Mouse (Mus musculus): ENCODE data around the gene Ifitm3. TPM values are rescaled to one million over a fixed set of nuclear protein-coding genes. Genes with fewer than 3 reads are reported as not detected.

The Ifitm3 gene
- total and polyA plus RNA-seq, 3 experiments = 115 to 274 (median 123) TPM

DNA sequence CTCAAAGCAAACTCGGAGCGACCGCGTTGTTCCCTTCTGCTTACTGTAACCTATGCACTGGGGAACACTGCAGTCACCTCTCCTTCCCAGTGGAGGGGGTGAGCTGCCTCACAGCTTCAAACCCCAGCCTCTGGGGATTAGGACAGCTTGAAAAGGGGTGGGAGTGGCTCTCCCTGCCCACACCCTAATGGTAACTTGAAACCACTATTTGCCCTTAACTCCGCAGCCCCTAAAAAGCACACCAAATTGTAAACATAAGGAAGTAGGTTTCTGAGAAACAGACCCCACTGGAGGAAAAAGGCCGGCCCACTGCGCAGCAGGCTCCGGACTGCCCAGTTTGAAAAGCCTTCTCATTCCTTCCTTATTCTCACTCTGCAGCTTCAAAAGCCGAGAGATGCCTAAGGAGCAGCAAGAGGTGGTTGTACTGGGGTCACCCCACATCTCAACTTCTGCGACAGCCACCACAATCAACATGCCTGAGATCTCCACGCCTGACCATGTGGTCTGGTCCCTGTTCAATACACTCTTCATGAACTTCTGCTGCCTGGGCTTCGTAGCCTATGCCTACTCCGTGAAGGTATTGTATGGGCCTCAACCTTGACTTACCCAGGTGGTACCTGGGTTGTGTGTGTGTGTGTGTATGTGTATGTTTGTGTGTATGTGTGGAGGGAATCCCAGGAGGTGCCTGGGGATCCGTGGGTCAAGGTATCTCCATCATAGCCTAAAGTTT lies 42.5 kb downstream of the Ifitm3 start:
- H3K9ac ChIP-seq (ENCODE audit: low read depth, low read length) = peak overlapping the region; percentile 62
- no peak overlapping the region for H3K4me3 ChIP-seq
- 34% methylated on average over 14 of the region's 14 CpGs for WGBS
- H3K27me3 ChIP-seq (ENCODE audit: control insufficient read depth, insufficient read depth, low read length) = no peaks in the 10 kb centered on the region
- H3K36me3 ChIP-seq (ENCODE audit: control insufficient read depth, insufficient read depth, low read length) = no peaks in the 10 kb centered on the region
- TF ChIP-seq EP300 (IDR thresholded peaks at IDR 0.05; ENCODE audit: insufficient read depth, low read depth, low read length) (no peak), CTCF (IDR thresholded peaks at IDR 0.05) (no peak), POLR2A (IDR thresholded peaks at IDR 0.05; ENCODE audit: insufficient read depth, low read depth, low read length) (no peak)
- H3K4me1 ChIP-seq (ENCODE audit: control insufficient read depth, insufficient read depth, low read length) = peaks cover 7% of the 10 kb centered on the region
- H3K79me2 ChIP-seq (replicated peaks; ENCODE audit: control insufficient read depth, insufficient read depth, low read length) = no peaks in the 10 kb centered on the region
- no peak for DNase-seq
- intact Hi-C loops (cut with DNase I) = no loop called here
- no peak overlapping the region for H3K27ac ChIP-seq

DNA sequence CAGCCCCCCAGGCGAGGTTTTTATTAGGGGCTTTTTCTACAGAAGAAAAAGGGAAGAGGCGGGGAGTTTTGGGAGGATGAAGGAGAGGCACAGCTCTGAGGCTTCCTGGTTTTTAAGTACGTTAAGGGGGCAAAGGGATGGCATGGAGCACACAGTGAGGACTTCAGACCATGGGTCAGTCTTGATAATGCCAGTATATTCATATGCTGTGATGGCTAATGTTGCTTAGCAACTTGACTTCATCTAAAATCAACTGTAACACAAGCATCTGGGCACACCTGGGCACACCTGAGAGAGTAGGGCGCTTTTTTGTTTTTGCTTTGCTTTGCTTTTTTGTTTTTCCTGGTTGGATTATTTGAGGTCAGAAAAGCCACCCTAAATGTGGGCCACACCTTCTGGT lies 43.6 kb downstream of the Ifitm3 start, which contains the start of gene Ifitm1:
Gene Ifitm1 (plus strand): TSS at position 301 of the 400 bp plus-strand sequence.
- Histone ChIP-seq H3K9ac (ENCODE audit: low read depth, low read length) (no peak within 1 kb of the TSS), H3K36me3 (ENCODE audit: control insufficient read depth, insufficient read depth, low read length) (no peaks in the 10 kb centered on the region), H3K79me2 (replicated peaks; ENCODE audit: control insufficient read depth, insufficient read depth, low read length) (no peaks in the 10 kb centered on the region), H3K4me3 (no peak within 1 kb of the TSS), H3K4me1 (ENCODE audit: control insufficient read depth, insufficient read depth, low read length) (peaks cover 6% of the 10 kb centered on the region), H3K27ac (no peak within 1 kb of the TSS), H3K27me3 (ENCODE audit: control insufficient read depth, insufficient read depth, low read length) (no peaks in the 10 kb centered on the region)
- intact Hi-C loops (cut with DNase I) = no loop called here
- WGBS = 88% methylated on average over 4 of the region's 4 CpGs
- no peak for DNase-seq
- no peak for TF ChIP-seq EP300 (IDR thresholded peaks at IDR 0.05; ENCODE audit: insufficient read depth, low read depth, low read length)
- no peak for TF ChIP-seq POLR2A (IDR thresholded peaks at IDR 0.05; ENCODE audit: insufficient read depth, low read depth, low read length)

DNA sequence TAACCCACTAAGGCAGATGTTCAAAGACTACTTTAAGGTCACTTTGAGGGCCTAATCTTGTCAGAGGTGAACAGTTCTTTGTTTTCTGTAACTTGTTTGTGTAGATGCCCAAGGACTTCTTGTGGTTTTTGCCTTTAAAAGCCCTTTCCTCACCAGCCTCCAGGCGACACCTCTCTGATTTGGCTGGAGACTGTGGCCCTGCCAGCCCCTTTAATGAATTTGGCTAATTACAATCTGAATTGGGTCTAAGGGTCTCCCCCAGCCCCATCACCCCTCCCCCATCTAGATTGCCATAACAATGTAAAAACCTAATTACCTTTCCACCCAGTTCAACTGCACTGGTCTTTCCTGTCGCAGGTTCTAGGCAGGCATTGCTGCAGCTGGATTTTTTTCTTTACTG lies 47.8 kb downstream of the Ifitm3 start:
- 83% methylated on average over 2 of the region's 2 CpGs for WGBS
- H3K36me3 ChIP-seq (ENCODE audit: control insufficient read depth, insufficient read depth, low read length) = peaks cover 3% of the 10 kb centered on the region; the same call in 1 of the 2 replicates
- intact Hi-C loops (cut with DNase I) = no loop called here
- H3K79me2 ChIP-seq (replicated peaks; ENCODE audit: control insufficient read depth, insufficient read depth, low read length) = no peaks in the 10 kb centered on the region
- no peak overlapping the region for H3K4me3 ChIP-seq
- no peak overlapping the region for H3K9ac ChIP-seq (ENCODE audit: low read depth, low read length)
- no peak overlapping the region for H3K27ac ChIP-seq
- TF ChIP-seq POLR2A (IDR thresholded peaks at IDR 0.05; ENCODE audit: insufficient read depth, low read depth, low read length) (no peak), CTCF (IDR thresholded peaks at IDR 0.05) (no peak), EP300 (IDR thresholded peaks at IDR 0.05; ENCODE audit: insufficient read depth, low read depth, low read length) (no peak)
- DNase-seq = no peak
- H3K4me1 ChIP-seq (ENCODE audit: control insufficient read depth, insufficient read depth, low read length) = peaks cover 2% of the 10 kb centered on the region
- H3K27me3 ChIP-seq (ENCODE audit: control insufficient read depth, insufficient read depth, low read length) = no peaks in the 10 kb centered on the region

DNA sequence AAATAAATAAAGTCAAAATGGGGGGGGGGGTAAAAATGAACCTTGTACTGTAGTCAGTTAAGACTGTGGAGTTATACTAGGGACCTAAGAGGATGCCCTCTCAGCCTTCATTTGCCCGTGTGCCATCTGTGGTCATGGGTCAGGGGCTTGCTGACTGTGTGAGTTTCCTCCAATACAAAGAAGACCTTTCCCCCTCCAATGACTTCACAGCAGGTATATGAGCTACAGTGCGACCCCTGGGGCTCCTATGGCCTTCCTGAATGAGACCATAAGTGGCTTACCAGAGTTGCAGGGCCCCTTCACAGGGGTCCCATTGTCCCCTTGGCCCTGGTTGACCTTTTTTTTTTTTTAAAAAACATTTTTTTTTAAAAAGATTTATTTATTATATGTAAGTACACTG lies 49.2 kb downstream of the Ifitm3 start:
- Histone ChIP-seq H3K4me1 (ENCODE audit: control insufficient read depth, insufficient read depth, low read length) (peaks cover 8% of the 10 kb centered on the region), H3K9ac (ENCODE audit: low read depth, low read length) (no peak overlapping the region), H3K36me3 (ENCODE audit: control insufficient read depth, insufficient read depth, low read length) (peaks cover 3% of the 10 kb centered on the region; the same call in 1 of the 2 replicates), H3K27ac (no peak overlapping the region), H3K27me3 (ENCODE audit: control insufficient read depth, insufficient read depth, low read length) (no peaks in the 10 kb centered on the region), H3K79me2 (replicated peaks; ENCODE audit: control insufficient read depth, insufficient read depth, low read length) (no peaks in the 10 kb centered on the region), H3K4me3 (no peak overlapping the region)
- 90% methylated on average over 2 of the region's 2 CpGs for WGBS
- no peak for TF ChIP-seq POLR2A (IDR thresholded peaks at IDR 0.05; ENCODE audit: insufficient read depth, low read depth, low read length)
- no peak for TF ChIP-seq EP300 (IDR thresholded peaks at IDR 0.05; ENCODE audit: insufficient read depth, low read depth, low read length)
- no peak for TF ChIP-seq CTCF (IDR thresholded peaks at IDR 0.05)
- intact Hi-C loops (cut with DNase I) = no loop called here
- no peak for DNase-seq

DNA sequence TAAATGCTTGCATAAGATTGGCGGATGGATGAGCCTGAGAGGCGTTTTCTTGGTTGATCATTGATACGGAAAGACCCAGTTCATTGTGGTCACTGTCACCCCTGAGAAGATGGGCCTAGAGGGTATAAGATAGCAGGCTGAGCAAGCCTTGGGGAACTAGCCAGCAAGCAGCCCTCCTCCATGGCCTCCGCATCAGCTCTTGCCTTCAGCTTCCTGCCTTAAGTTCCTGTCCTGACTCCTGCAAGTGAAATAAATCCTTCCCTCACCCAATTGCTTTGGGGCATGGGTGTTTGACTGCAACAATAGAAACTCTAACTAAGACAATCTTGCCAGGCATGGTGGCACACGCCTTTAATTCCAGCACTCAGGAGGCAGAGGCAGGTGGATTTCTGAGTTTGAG lies 50.5 kb downstream of the Ifitm3 start:
- Histone ChIP-seq H3K4me1 (ENCODE audit: control insufficient read depth, insufficient read depth, low read length) (peaks cover 12% of the 10 kb centered on the region), H3K9ac (ENCODE audit: low read depth, low read length) (no peak overlapping the region), H3K27me3 (ENCODE audit: control insufficient read depth, insufficient read depth, low read length) (no peaks in the 10 kb centered on the region), H3K79me2 (replicated peaks; ENCODE audit: control insufficient read depth, insufficient read depth, low read length) (no peaks in the 10 kb centered on the region), H3K4me3 (no peak overlapping the region), H3K27ac (peak overlapping the region; percentile 55; the same call in 1 of the 2 replicates), H3K36me3 (ENCODE audit: control insufficient read depth, insufficient read depth, low read length) (peaks cover 3% of the 10 kb centered on the region; the same call in 1 of the 2 replicates)
- DNase-seq = no peak
- intact Hi-C loops (cut with DNase I) = no loop called here
- TF ChIP-seq EP300 (IDR thresholded peaks at IDR 0.05; ENCODE audit: insufficient read depth, low read depth, low read length) (no peak), CTCF (IDR thresholded peaks at IDR 0.05) (no peak), POLR2A (IDR thresholded peaks at IDR 0.05; ENCODE audit: insufficient read depth, low read depth, low read length) (no peak)
- 80% methylated on average over 5 of the region's 5 CpGs for WGBS

Other genes starting within 250 kb of the Ifitm3 start
Only the 30 nearest of the 31 such genes appear.
- not detected for gene Syce1, start 222.9 kb downstream of the Ifitm3 start, total RNA-seq (2021)
- gene Syce1, start 222.9 kb downstream of the Ifitm3 start, polyA plus RNA-seq (2012; rRNA removed) = 0.10 TPM in 1 of 2 replicates, not detected in the other
- gene Zfp941, start 188.6 kb downstream of the Ifitm3 start, total RNA-seq (2021) = under 1 TPM; 0.14 to 0.29 TPM
- gene Zfp941, start 188.6 kb downstream of the Ifitm3 start, polyA plus RNA-seq (2012; rRNA removed) = 0.10 and 0.15 TPM in 2 replicates
- 1 to 10 TPM; 1.1 to 1.4 TPM for gene Urah, start 175.8 kb downstream of the Ifitm3 start, total RNA-seq (2021)
- 0.85 and 2.2 TPM in 2 replicates for gene Urah, start 175.8 kb downstream of the Ifitm3 start, polyA plus RNA-seq (2012; rRNA removed)
- 10 to 100 TPM; 22.6 to 27.5 TPM for gene Scgb1c1, start 165.2 kb downstream of the Ifitm3 start, total RNA-seq (2021)
- gene Scgb1c1, start 165.2 kb downstream of the Ifitm3 start, polyA plus RNA-seq (2012; rRNA removed) = 54.5 and 56.6 TPM in 2 replicates
- gene Odf3, start 163.0 kb downstream of the Ifitm3 start, total RNA-seq (2021) = not detected
- 0.25 and 0.38 TPM in 2 replicates for gene Odf3, start 163.0 kb downstream of the Ifitm3 start, polyA plus RNA-seq (2012; rRNA removed)
- not detected for gene Gm45785, start 154.4 kb downstream of the Ifitm3 start, total RNA-seq (2021)
- gene Gm45785, start 154.4 kb downstream of the Ifitm3 start, polyA plus RNA-seq (2012; rRNA removed) = not detected in 2 replicates
- gene Ric8a, start 153.8 kb downstream of the Ifitm3 start, total RNA-seq (2021) = 10 to 100 TPM; 20.1 to 23.6 TPM
- 37.6 and 42.8 TPM in 2 replicates for gene Ric8a, start 153.8 kb downstream of the Ifitm3 start, polyA plus RNA-seq (2012; rRNA removed)
- 10 to 100 TPM in 1 of 2 experiments, 1 to 10 TPM in 1; 8.8 to 12.3 TPM for gene Bet1l, start 153.2 kb downstream of the Ifitm3 start, total RNA-seq (2021)
- gene Bet1l, start 153.2 kb downstream of the Ifitm3 start, polyA plus RNA-seq (2012; rRNA removed) = 12.4 and 17.0 TPM in 2 replicates
- 10 to 100 TPM; 72.6 to 86.1 TPM for gene Psmd13, start 128.8 kb downstream of the Ifitm3 start, total RNA-seq (2021)
- 50.8 and 71.0 TPM in 2 replicates for gene Psmd13, start 128.8 kb downstream of the Ifitm3 start, polyA plus RNA-seq (2012; rRNA removed)
- gene Sirt3, start 128.5 kb downstream of the Ifitm3 start, total RNA-seq (2021) = 10 to 100 TPM; 53.1 to 60.6 TPM
- 86.9 and 100 TPM in 2 replicates for gene Sirt3, start 128.5 kb downstream of the Ifitm3 start, polyA plus RNA-seq (2012; rRNA removed)
- 1,000 to 10,000 TPM; 2,777 to 3,250 TPM for gene Cox8b, start 110.3 kb downstream of the Ifitm3 start, total RNA-seq (2021)
- gene Cox8b, start 110.3 kb downstream of the Ifitm3 start, polyA plus RNA-seq (2012; rRNA removed) = 1,727 and 2,194 TPM in 2 replicates
- gene Nlrp6, start 89.9 kb downstream of the Ifitm3 start, total RNA-seq (2021) = under 1 TPM in 1 of 2 experiments, not detected in 1; 0.07 TPM
- gene Nlrp6, start 89.9 kb downstream of the Ifitm3 start, polyA plus RNA-seq (2012; rRNA removed) = 0.04 and 0.06 TPM in 2 replicates
- gene Pgghg, start 69.4 kb downstream of the Ifitm3 start, total RNA-seq (2021) = 1 to 10 TPM; 4.0 to 5.8 TPM
- gene Pgghg, start 69.4 kb downstream of the Ifitm3 start, polyA plus RNA-seq (2012; rRNA removed) = 13.0 and 14.1 TPM in 2 replicates
- gene Ifitm5, start 60.5 kb downstream of the Ifitm3 start, total RNA-seq (2021) = under 1 TPM; 0.32 to 0.34 TPM
- gene Ifitm5, start 60.5 kb downstream of the Ifitm3 start, polyA plus RNA-seq (2012; rRNA removed) = 1.1 and 2.0 TPM in 2 replicates
- gene Gm45717, start 54.8 kb downstream of the Ifitm3 start, total RNA-seq (2021) = not detected
- gene Gm45717, start 54.8 kb downstream of the Ifitm3 start, polyA plus RNA-seq (2012; rRNA removed) = not detected in 2 replicates
- 100 to 1,000 TPM; 107 to 113 TPM for gene Ifitm2, start 54.8 kb downstream of the Ifitm3 start, total RNA-seq (2021)
- gene Ifitm2, start 54.8 kb downstream of the Ifitm3 start, polyA plus RNA-seq (2012; rRNA removed) = 368 and 425 TPM in 2 replicates
- gene Ifitm1, start 43.5 kb downstream of the Ifitm3 start, total RNA-seq (2021) = 1 to 10 TPM; 6.1 to 7.7 TPM
- gene Ifitm1, start 43.5 kb downstream of the Ifitm3 start, polyA plus RNA-seq (2012; rRNA removed) = 16.1 and 52.2 TPM in 2 replicates
- 1 to 10 TPM in 1 of 2 experiments, under 1 TPM in 1; 0.36 to 1.0 TPM for gene Ifitm6, start 7.2 kb upstream of the Ifitm3 start, total RNA-seq (2021)
- gene Ifitm6, start 7.2 kb upstream of the Ifitm3 start, polyA plus RNA-seq (2012; rRNA removed) = 4.6 and 5.1 TPM in 2 replicates
- gene Gm17387, start 18.4 kb upstream of the Ifitm3 start, total RNA-seq (2021) = not detected
- not detected in 2 replicates for gene Gm17387, start 18.4 kb upstream of the Ifitm3 start, polyA plus RNA-seq (2012; rRNA removed)
- gene B4galnt4, start 50.3 kb upstream of the Ifitm3 start, total RNA-seq (2021) = under 1 TPM in 1 of 2 experiments, not detected in 1; 0.07 TPM
- gene B4galnt4, start 50.3 kb upstream of the Ifitm3 start, polyA plus RNA-seq (2012; rRNA removed) = 0.04 and 0.06 TPM in 2 replicates
- under 1 TPM; 0.20 to 0.21 TPM for gene Pkp3, start 67.4 kb upstream of the Ifitm3 start, total RNA-seq (2021)
- 0.35 and 1.6 TPM in 2 replicates for gene Pkp3, start 67.4 kb upstream of the Ifitm3 start, polyA plus RNA-seq (2012; rRNA removed)
- 1 to 10 TPM; 4.5 to 7.0 TPM for gene Sigirr, start 89.8 kb upstream of the Ifitm3 start, total RNA-seq (2021)
- 9.4 and 10.2 TPM in 2 replicates for gene Sigirr, start 89.8 kb upstream of the Ifitm3 start, polyA plus RNA-seq (2012; rRNA removed)
- under 1 TPM in 1 of 2 experiments, not detected in 1; 0.39 TPM for gene Ano9, start 107.0 kb upstream of the Ifitm3 start, total RNA-seq (2021)
- gene Ano9, start 107.0 kb upstream of the Ifitm3 start, polyA plus RNA-seq (2012; rRNA removed) = 0.09 and 0.53 TPM in 2 replicates
- 10 to 100 TPM; 25.9 to 29.7 TPM for gene Ptdss2, start 111.6 kb upstream of the Ifitm3 start, total RNA-seq (2021)
- gene Ptdss2, start 111.6 kb upstream of the Ifitm3 start, polyA plus RNA-seq (2012; rRNA removed) = 22.4 and 39.2 TPM in 2 replicates
- gene Rnh1, start 162.1 kb upstream of the Ifitm3 start, total RNA-seq (2021) = 10 to 100 TPM; 62.9 to 73.9 TPM
- gene Rnh1, start 162.1 kb upstream of the Ifitm3 start, polyA plus RNA-seq (2012; rRNA removed) = 73.2 and 96.7 TPM in 2 replicates
- 100 to 1,000 TPM in 1 of 2 experiments, 10 to 100 TPM in 1; 90.8 to 105 TPM for gene Hras, start 183.2 kb upstream of the Ifitm3 start, total RNA-seq (2021)
- 63.7 and 79.9 TPM in 2 replicates for gene Hras, start 183.2 kb upstream of the Ifitm3 start, polyA plus RNA-seq (2012; rRNA removed)
- gene Lrrc56, start 183.4 kb upstream of the Ifitm3 start, total RNA-seq (2021) = 1 to 10 TPM; 2.3 to 3.1 TPM
- 4.6 and 4.9 TPM in 2 replicates for gene Lrrc56, start 183.4 kb upstream of the Ifitm3 start, polyA plus RNA-seq (2012; rRNA removed)
- not detected for gene Lmntd2, start 203.3 kb upstream of the Ifitm3 start, total RNA-seq (2021)
- gene Lmntd2, start 203.3 kb upstream of the Ifitm3 start, polyA plus RNA-seq (2012; rRNA removed) = 0.18 and 0.20 TPM in 2 replicates
- gene Rassf7, start 205.1 kb upstream of the Ifitm3 start, total RNA-seq (2021) = under 1 TPM; 0.25 to 0.42 TPM
- gene Rassf7, start 205.1 kb upstream of the Ifitm3 start, polyA plus RNA-seq (2012; rRNA removed) = 2.2 and 3.3 TPM in 2 replicates
- 10 to 100 TPM; 26.8 to 32.1 TPM for gene Phrf1, start 218.0 kb upstream of the Ifitm3 start, total RNA-seq (2021)
- 8.9 and 10.2 TPM in 2 replicates for gene Phrf1, start 218.0 kb upstream of the Ifitm3 start, polyA plus RNA-seq (2012; rRNA removed)

All from heart, adult 2 months (tissue).